Mouse (Mus musculus) stomach, postnatal 0 days (tissue): ENCODE data around the gene Cntrob.

ENCODE experiments used
- CTCF ChIP-seq: IDR thresholded peaks from 2 replicates; pipeline ENCODE4 v1.5.1; 2016; ENCODE audit warnings: antibody characterized with exemption, low read depth, mild to moderate bottlenecking, moderate library complexity
- EP300 ChIP-seq: optimal IDR thresholded peaks from 2 replicates; pipeline ENCODE3; 2016; ENCODE audit warnings: antibody characterized with exemption

DNA sequence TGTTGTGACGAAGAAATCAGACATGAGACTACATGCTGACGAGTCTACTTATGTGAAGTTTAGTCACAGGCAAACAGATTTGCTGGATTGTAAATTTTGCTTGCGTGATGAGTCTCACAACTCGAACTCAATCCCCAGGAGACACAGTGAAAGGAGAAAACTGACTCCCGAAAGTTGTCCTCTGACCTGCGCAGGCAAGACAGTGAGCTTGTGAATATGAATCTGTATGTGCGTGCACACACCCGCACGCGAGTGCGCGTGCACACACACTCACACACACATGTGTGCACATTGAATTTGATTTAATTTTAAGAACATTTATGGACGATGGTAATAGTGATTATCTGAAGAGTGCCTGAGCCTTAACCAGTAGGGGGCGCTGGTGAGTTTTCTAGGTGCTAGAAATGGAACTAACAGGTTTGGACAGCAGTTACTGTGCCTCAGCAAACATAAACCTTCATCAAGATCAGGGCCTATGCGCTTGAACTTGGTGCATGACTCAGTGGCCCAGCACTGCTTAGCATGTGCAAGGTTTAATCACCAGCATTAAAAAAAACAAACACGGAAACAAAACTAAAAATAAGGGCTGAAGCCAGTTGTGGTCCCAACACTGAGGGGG, 51.3 kb downstream of the Cntrob start:
- TF ChIP-seq CTCF (peak; percentile 89), EP300 (no peak)
